Mouse (Mus musculus) hindbrain, embryonic 16.5 days (tissue): ENCODE results near the gene Naa16. TPM values are rescaled to one million over a fixed set of nuclear protein-coding genes. Genes with fewer than 3 reads are reported as not detected.

ENCODE experiments used
- ATAC-seq: fragments of 200-750 bp; cut with Nextera tagmentation; 2 replicates; pipeline ENCODE4 v1.8.0; 2017; ENCODE audit warnings: moderate TSS enrichment, moderate library complexity
- H3K27ac ChIP-seq: fragments of 300-500 bp; sonication (generic); 2 replicates; pipeline ENCODE4 v1.5.1; 2014; ENCODE audit warnings: low read depth, mild to moderate bottlenecking, control low read depth, low read length, moderate library complexity
- H3K27me3 ChIP-seq: fragments of 300-500 bp; sonication (generic); replicated peaks from 2 replicates; pipeline ENCODE4 v1.6.1; 2014; ENCODE audit warnings: low read length; ENCODE audit not compliant: control insufficient read depth, insufficient read depth
- H3K36me3 ChIP-seq: fragments of 300-500 bp; sonication (generic); 2 replicates; pipeline ENCODE4 v1.6.1; 2014; ENCODE audit warnings: mild to moderate bottlenecking, low read length, moderate library complexity, mixed read lengths; ENCODE audit not compliant: control insufficient read depth, insufficient read depth
- H3K4me1 ChIP-seq: fragments of 300-500 bp; sonication (generic); 2 replicates; pipeline ENCODE4 v1.6.1; 2014; ENCODE audit warnings: low read depth, low read length; ENCODE audit not compliant: control insufficient read depth, insufficient read depth
- H3K4me2 ChIP-seq: fragments of 300-500 bp; sonication (generic); 2 replicates; pipeline ENCODE4 v1.6.1; 2014; ENCODE audit warnings: mild to moderate bottlenecking, low read length, control low read depth, moderate library complexity
- H3K4me3 ChIP-seq: fragments of 300-500 bp; sonication (generic); 2 replicates; pipeline ENCODE4 v1.5.1; 2014; ENCODE audit warnings: mild to moderate bottlenecking, low read length, control low read depth, moderate library complexity
- H3K9ac ChIP-seq: fragments of 300-500 bp; sonication (generic); 2 replicates; pipeline ENCODE4 v1.6.1; 2014; ENCODE audit warnings: low read depth, mild to moderate bottlenecking, control low read depth, low read length, moderate library complexity
- H3K9me3 ChIP-seq: fragments of 300-500 bp; sonication (generic); 2 replicates; pipeline ENCODE4 v1.6.1; 2014; ENCODE audit warnings: mild to moderate bottlenecking, low read length, moderate library complexity; ENCODE audit not compliant: control insufficient read depth
- WGBS: fragments of 180-500 bp; shearing (Covaris S2); extraction: QIAGEN DNeasy Blood & Tissue Kit; methylation state at CpG from one replicate; pipeline ENCODE4 v1.1.7; 2014; 5-methylcytosine and 5-hydroxymethylcytosine counted together
- polyA plus RNA-seq: library from polyadenylated mRNA; unstranded; fragments of >200 nt; fragmentation: Nextera tagmentation; extraction: Ambion mirVana; gene quantifications from 2 replicates; pipeline ENCODE4 v1.2.1, GENCODE M21; 2015

Gene Naa16
- polyA plus RNA-seq, 1 experiment from 2014 or later = 17.3 TPM

- 70% methylated on average over 7 of the region's 7 CpGs for WGBS
- Histone ChIP-seq H3K4me2 (no peak overlapping the region), H3K4me3 (no peak overlapping the region), H3K9me3 (no peaks in the 10 kb centered on the region), H3K9ac (no peak overlapping the region), H3K4me1 (no peaks in the 10 kb centered on the region), H3K27ac (no peak overlapping the region), H3K27me3 (no peaks in the 10 kb centered on the region), H3K36me3 (no peaks in the 10 kb centered on the region)
- ATAC-seq = no peak; the same call in 1 of the 2 replicates
Measured at GRCm38 (mm10) chr14:79315877-79316276, 74.7 kb downstream of the Naa16 start.

DNA sequence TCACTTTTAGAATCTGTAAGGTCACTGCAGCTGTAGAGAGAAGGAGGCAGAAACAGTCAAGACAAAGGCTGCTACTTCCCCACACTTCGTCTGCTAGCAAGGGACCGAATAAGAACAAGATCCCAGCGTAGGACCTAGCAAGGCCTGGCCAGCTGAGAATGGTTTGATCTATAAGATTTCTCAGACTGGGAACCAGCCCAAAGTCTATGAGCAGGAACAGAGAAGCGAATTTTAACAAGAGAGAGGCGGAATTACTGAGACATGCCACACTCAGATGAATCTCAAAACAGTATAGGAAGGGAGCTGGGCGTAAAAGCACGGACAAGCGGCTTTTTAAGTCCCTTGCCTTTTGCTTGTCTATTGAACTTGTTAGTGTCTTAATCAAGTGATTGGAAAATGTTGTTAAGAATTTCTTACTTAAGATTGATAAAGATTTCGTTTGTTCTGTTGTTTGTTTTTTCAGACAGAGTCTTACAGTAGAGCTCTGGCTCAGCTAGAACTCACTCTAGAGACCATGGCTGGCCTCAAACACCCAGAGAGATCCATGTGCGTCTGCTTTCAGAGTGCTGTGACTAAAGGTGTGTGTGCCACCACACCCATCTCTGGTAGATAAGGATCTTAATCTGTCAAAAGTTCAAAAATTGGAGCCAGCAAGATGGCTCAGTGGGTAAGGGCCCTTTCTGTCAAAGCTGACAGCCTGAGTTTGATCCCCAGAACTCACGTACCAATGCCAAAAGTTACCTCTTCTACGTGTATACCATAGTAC lies 76.2 kb downstream of the Naa16 start:
- Histone ChIP-seq H3K4me2 (no peak overlapping the region), H3K27me3 (no peaks in the 10 kb centered on the region), H3K9ac (no peak overlapping the region), H3K4me3 (no peak overlapping the region), H3K27ac (peak overlapping the region; percentile 77), H3K4me1 (no peaks in the 10 kb centered on the region), H3K36me3 (no peaks in the 10 kb centered on the region), H3K9me3 (no peaks in the 10 kb centered on the region)
- no peak for ATAC-seq
- 78% methylated on average over 12 of the region's 12 CpGs for WGBS

DNA sequence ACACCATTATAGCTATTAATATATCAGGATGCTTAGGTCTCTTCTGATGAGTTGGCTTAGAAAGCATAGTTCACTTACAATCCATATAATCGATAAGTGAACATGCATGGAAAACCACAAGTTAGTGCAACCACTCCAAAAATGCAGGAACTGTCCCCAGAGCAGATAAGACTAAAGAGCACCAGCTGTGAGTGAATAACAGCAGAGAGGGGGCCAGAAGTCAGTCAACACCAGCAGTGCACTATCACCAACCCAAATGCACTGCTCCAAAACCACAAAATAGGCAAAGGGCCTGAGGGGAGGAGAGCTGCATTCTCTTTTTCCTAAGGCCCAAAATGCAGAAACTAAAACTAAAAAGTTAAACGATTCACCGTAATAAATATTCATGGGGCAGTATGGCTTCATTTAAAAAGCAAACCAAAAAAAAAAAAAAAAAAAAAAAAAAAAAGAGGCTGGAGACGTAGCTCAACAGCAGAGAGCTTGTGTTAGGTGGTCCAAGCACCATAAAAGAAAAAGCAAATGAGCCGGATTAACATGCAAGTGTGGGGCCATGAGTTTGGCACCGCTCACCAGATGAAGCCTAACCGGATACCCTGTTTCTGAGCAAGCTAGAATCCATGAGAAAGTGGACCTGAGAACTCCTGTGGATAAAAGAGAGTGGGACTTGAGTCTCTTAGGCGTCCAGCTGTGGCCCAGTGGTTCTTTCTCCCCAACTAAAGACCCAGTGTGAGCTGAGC lies 77.0 kb downstream of the Naa16 start:
- peak; percentile 79 for ATAC-seq
- Histone ChIP-seq H3K36me3 (no peaks in the 10 kb centered on the region), H3K4me3 (no peak overlapping the region), H3K4me1 (no peaks in the 10 kb centered on the region), H3K27me3 (no peaks in the 10 kb centered on the region), H3K9ac (no peak overlapping the region), H3K4me2 (no peak overlapping the region), H3K9me3 (no peaks in the 10 kb centered on the region), H3K27ac (peak overlapping the region; percentile 77)
- WGBS = 65% methylated on average over 8 of the region's 8 CpGs

GRCm38 (mm10) chr14:79312719-79313118 lies 77.9 kb downstream of the Naa16 start:
- no peaks in the 10 kb centered on the region for H3K4me1 ChIP-seq
- 80% methylated on average over 4 of the region's 4 CpGs for WGBS
- no peaks in the 10 kb centered on the region for H3K36me3 ChIP-seq
- H3K27me3 ChIP-seq = no peaks in the 10 kb centered on the region
- no peak overlapping the region for H3K4me2 ChIP-seq
- H3K27ac ChIP-seq = no peak overlapping the region
- no peak overlapping the region for H3K9ac ChIP-seq
- no peaks in the 10 kb centered on the region for H3K9me3 ChIP-seq
- H3K4me3 ChIP-seq = no peak overlapping the region
- no peak for ATAC-seq

DNA sequence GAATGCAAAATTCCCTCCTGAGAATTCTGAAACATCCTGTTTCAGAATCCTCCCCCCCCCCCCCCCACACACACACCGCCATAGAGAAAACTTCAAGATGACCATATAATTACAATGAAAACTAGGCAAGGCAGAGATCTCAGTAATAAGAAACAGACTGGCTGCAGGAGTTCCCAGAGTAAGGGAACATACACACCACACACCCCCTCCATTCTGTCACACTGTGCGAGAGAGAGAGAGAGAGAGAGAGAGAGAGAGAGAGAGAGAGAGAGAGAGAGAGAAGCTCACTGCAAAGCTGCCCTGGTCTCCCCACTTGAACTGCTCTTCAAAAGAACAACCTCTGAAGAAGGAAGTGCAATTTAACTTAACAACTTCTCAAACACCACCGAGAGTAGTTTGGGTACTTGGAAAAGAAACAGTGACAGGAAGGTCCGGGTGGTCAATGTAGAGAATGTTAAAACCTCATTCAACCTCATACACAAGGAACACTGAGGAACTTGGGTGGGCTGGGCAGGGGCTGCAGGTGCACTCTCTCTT lies 78.6 kb downstream of the Naa16 start:
- WGBS = 59% methylated on average over 4 of the region's 4 CpGs
- H3K9ac ChIP-seq = no peak overlapping the region
- no peaks in the 10 kb centered on the region for H3K27me3 ChIP-seq
- no peak overlapping the region for H3K27ac ChIP-seq
- H3K4me2 ChIP-seq = no peak overlapping the region
- H3K4me1 ChIP-seq = no peaks in the 10 kb centered on the region
- H3K9me3 ChIP-seq = no peaks in the 10 kb centered on the region
- H3K4me3 ChIP-seq = no peak overlapping the region
- no peaks in the 10 kb centered on the region for H3K36me3 ChIP-seq
- ATAC-seq = no peak

DNA sequence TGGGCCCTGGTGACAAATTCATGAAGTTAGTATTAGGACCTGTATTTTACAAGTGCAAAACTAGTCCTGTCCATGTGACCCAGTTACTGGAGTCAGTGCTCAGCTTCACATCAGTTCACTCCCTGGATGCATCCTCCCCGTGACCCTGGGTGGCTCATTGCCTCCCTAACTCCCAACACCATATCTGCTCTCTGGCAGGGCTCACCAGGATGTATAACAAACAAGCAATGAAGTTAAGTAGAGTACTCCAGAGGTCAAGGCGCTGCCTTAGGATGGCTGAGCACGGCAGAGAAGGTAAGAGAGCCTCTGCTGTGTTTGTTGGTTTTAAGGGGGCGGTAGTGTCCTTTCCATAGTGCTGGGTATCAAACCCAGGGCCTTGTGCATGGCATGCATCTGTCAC lies 81.5 kb downstream of the Naa16 start:
- WGBS = 50% methylated on average over 4 of the region's 4 CpGs
- Histone ChIP-seq H3K4me3 (no peak overlapping the region), H3K4me2 (no peak overlapping the region), H3K36me3 (no peaks in the 10 kb centered on the region), H3K4me1 (no peaks in the 10 kb centered on the region), H3K9me3 (no peaks in the 10 kb centered on the region), H3K9ac (no peak overlapping the region), H3K27me3 (no peaks in the 10 kb centered on the region), H3K27ac (no peak overlapping the region)
- ATAC-seq = no peak

DNA sequence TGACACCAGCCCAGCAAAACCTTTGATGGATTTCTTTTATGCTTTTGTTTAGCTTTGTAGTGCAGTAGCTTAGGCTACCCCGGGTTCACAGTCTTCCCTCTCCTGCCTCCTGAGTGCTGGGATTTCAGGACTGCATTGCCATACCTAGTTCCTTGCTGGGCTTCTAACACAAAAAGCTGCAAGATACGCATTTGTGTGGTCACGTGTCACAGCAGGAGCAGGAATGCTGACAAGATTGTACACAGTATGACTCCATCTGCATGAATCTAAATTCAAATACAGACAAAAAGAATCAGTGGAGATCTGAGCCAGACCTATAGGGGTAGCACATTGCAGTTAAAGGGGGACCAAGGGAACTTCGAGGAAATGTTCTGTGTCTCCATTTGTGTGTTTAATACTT lies 82.2 kb downstream of the Naa16 start:
- H3K9ac ChIP-seq = no peak overlapping the region
- H3K27me3 ChIP-seq = no peaks in the 10 kb centered on the region
- H3K36me3 ChIP-seq = no peaks in the 10 kb centered on the region
- 8% methylated on average over 4 of the region's 4 CpGs for whole genome bisulfite sequencing
- no peaks in the 10 kb centered on the region for H3K9me3 ChIP-seq
- 0 out of 2 replicates have a peak, but pooled peaks have one; percentile 52 for ATAC-seq
- no peak overlapping the region for H3K4me3 ChIP-seq
- no peak overlapping the region for H3K27ac ChIP-seq
- H3K4me2 ChIP-seq = no peak overlapping the region
- H3K4me1 ChIP-seq = no peaks in the 10 kb centered on the region

DNA sequence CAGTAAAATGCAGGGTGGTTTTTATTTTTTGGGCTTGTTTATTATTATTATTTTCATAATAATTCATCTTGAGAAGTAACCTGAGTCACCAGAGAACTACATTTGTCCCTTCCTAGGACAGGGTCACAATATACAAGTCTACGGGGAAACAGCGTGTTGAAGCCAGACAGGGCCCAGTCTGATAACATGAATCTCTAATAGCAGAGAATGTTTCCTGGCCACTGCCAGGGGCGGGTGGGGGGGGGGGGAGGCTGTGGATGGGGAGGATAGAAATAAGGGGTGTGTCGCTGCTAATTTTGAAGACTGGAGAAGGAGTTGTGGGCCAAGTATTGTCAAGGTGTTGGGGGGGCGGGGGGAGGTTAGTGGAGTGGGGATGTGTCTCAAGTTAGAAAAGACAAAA lies 82.7 kb downstream of the Naa16 start:
- no peak overlapping the region for H3K27ac ChIP-seq

DNA sequence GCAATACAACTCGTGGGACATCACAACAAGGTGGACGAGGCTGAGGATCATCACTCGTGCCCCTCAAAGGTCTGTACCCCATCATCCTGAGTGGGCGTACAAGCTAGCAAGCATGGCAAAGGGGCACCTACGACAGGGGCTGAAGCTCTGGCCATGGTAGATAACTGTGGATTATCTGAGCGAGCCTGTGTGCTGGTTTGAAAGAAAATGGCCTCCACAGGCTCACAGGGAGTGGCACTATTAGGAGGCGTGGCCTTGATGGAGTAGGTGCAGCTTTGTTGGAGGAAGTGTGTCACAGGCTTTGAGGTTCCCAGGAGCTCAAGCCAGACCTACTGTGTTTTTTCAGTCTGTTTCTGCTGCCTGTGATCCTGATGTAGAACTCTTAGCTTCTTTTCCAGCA lies 83.4 kb downstream of the Naa16 start:
- Histone ChIP-seq H3K4me2 (no peak overlapping the region), H3K9me3 (no peaks in the 10 kb centered on the region), H3K36me3 (no peaks in the 10 kb centered on the region), H3K27me3 (peaks cover under 1% of the 10 kb centered on the region; the same call in 1 of the 2 replicates), H3K4me1 (no peaks in the 10 kb centered on the region), H3K4me3 (no peak overlapping the region), H3K27ac (no peak overlapping the region), H3K9ac (no peak overlapping the region)
- no peak for ATAC-seq
- WGBS = 90% methylated on average over 7 of the region's 7 CpGs

More for the DNA sequence above, 82.7 kb downstream of the Naa16 start:
- Histone ChIP-seq H3K9me3 (no peaks in the 10 kb centered on the region), H3K36me3 (no peaks in the 10 kb centered on the region), H3K4me3 (no peak overlapping the region), H3K9ac (no peak overlapping the region), H3K4me2 (no peak overlapping the region), H3K27me3 (no peaks in the 10 kb centered on the region), H3K4me1 (no peaks in the 10 kb centered on the region)
- 0 out of 2 replicates have a peak, but pooled peaks have one; percentile 14 for ATAC-seq
- WGBS = 44% methylated on average over 5 of the region's 5 CpGs
